Mouse (Mus musculus) megakaryocyte, embryonic 14.5 days (primary cell): Measurements from ENCODE around the gene Gm20388. TPM values are rescaled to one million over a fixed set of nuclear protein-coding genes. Genes with fewer than 3 reads are reported as not detected.

Experiments used
- H3K27me3 ChIP-seq: replicated peaks from 2 replicates; pipeline ENCODE3; 2012; ENCODE audit warnings: inconsistent platforms
- H3K36me3 ChIP-seq: replicated peaks from 2 replicates; pipeline ENCODE3; 2012; ENCODE audit warnings: low read length, inconsistent platforms, mixed read lengths
- H3K4me1 ChIP-seq: 2 replicates; pipeline ENCODE4 v1.6.1; 2012; ENCODE audit warnings: inconsistent platforms
- H3K4me3 ChIP-seq: replicated peaks from 2 replicates; pipeline ENCODE3; 2012; ENCODE audit warnings: moderate library complexity, mild to moderate bottlenecking, inconsistent platforms
- H3K9me3 ChIP-seq: 2 replicates; pipeline ENCODE4 v1.6.1; 2012; ENCODE audit warnings: inconsistent platforms
- FLI1 ChIP-seq: IDR thresholded peaks from 2 replicates; pipeline ENCODE4 v1.6.1; 2012; ENCODE audit warnings: low read length, inconsistent platforms, mixed read lengths
- GATA1 ChIP-seq: IDR thresholded peaks from 3 replicates; pipeline ENCODE4 v1.6.1; 2012; ENCODE audit warnings: mixed read lengths, low read length, inconsistent platforms, borderline replicate concordance
- polyA plus RNA-seq: library from polyadenylated mRNA; stranded (reverse); fragments of >175 nt; gene quantifications from 2 replicates; pipeline ENCODE4 v1.2.3, GENCODE M21; 2012; ENCODE audit warnings: low replicate concordance; ENCODE audit not compliant: insufficient read depth

The Gm20388 gene
- polyA plus RNA-seq, 1 experiment, result 111 TPM

- Histone ChIP-seq H3K9me3 (no peaks in the 10 kb centered on the region), H3K4me3 (no peak overlapping the region), H3K4me1 (no peaks in the 10 kb centered on the region), H3K27me3 (peaks cover 87% of the 10 kb centered on the region), H3K36me3 (no peaks in the 10 kb centered on the region)
- TF ChIP-seq GATA1 (no peak), FLI1 (no peak)
Observed at GRCm38 (mm10) chr8:120879928-120880327, 969.3 kb downstream of the Gm20388 start.

GRCm38 (mm10) chr8:120881634-120882033, 971.0 kb downstream of the Gm20388 start:
- no peaks in the 10 kb centered on the region for H3K36me3 ChIP-seq
- H3K9me3 ChIP-seq, result no peaks in the 10 kb centered on the region
- TF ChIP-seq GATA1, result no peak
- TF ChIP-seq FLI1, result no peak
- H3K27me3 ChIP-seq, result peaks cover 92% of the 10 kb centered on the region
- no peaks in the 10 kb centered on the region for H3K4me1 ChIP-seq
- no peak overlapping the region for H3K4me3 ChIP-seq

GRCm38 (mm10) chr8:120882657-120883056, 972.0 kb downstream of the Gm20388 start:
- TF ChIP-seq GATA1 (no peak), FLI1 (no peak)
- Histone ChIP-seq H3K4me3 (no peak overlapping the region), H3K36me3 (no peaks in the 10 kb centered on the region), H3K9me3 (no peaks in the 10 kb centered on the region), H3K4me1 (peaks cover 3% of the 10 kb centered on the region; the same call in 1 of the 2 replicates), H3K27me3 (peaks cover 94% of the 10 kb centered on the region)

GRCm38 (mm10) chr8:120883369-120883768, 972.7 kb downstream of the Gm20388 start:
- Histone ChIP-seq H3K36me3 (no peaks in the 10 kb centered on the region), H3K27me3 (peaks cover 94% of the 10 kb centered on the region), H3K9me3 (no peaks in the 10 kb centered on the region), H3K4me1 (peaks cover 10% of the 10 kb centered on the region), H3K4me3 (no peak overlapping the region)
- no peak for TF ChIP-seq GATA1
- TF ChIP-seq FLI1, result no peak

GRCm38 (mm10) chr8:120883853-120884252, 973.2 kb downstream of the Gm20388 start:
- H3K4me1 ChIP-seq, result peaks cover 10% of the 10 kb centered on the region
- peaks cover 94% of the 10 kb centered on the region for H3K27me3 ChIP-seq
- no peaks in the 10 kb centered on the region for H3K36me3 ChIP-seq
- no peaks in the 10 kb centered on the region for H3K9me3 ChIP-seq
- H3K4me3 ChIP-seq, result no peak overlapping the region
- TF ChIP-seq FLI1 (no peak), GATA1 (no peak)

- peaks cover 10% of the 10 kb centered on the region for H3K4me1 ChIP-seq
- H3K9me3 ChIP-seq, result no peaks in the 10 kb centered on the region
- H3K4me3 ChIP-seq, result no peak overlapping the region
- H3K36me3 ChIP-seq, result no peaks in the 10 kb centered on the region
- H3K27me3 ChIP-seq, result peaks cover 98% of the 10 kb centered on the region
- TF ChIP-seq GATA1 (no peak), FLI1 (no peak)
Observed at GRCm38 (mm10) chr8:120884881-120885280, 974.2 kb downstream of the Gm20388 start.

GRCm38 (mm10) chr8:120887254-120887653, 976.6 kb downstream of the Gm20388 start:
- peaks cover 92% of the 10 kb centered on the region for H3K27me3 ChIP-seq
- no peaks in the 10 kb centered on the region for H3K36me3 ChIP-seq
- TF ChIP-seq FLI1 (no peak), GATA1 (no peak)
- no peaks in the 10 kb centered on the region for H3K9me3 ChIP-seq
- no peak overlapping the region for H3K4me3 ChIP-seq
- H3K4me1 ChIP-seq, result peaks cover 10% of the 10 kb centered on the region

GRCm38 (mm10) chr8:120888005-120888404, 977.4 kb downstream of the Gm20388 start:
- no peak overlapping the region for H3K4me3 ChIP-seq
- no peaks in the 10 kb centered on the region for H3K36me3 ChIP-seq
- no peaks in the 10 kb centered on the region for H3K9me3 ChIP-seq
- no peak for TF ChIP-seq FLI1
- TF ChIP-seq GATA1, result no peak
- H3K4me1 ChIP-seq, result peaks cover 10% of the 10 kb centered on the region
- H3K27me3 ChIP-seq, result peaks cover 92% of the 10 kb centered on the region

GRCm38 (mm10) chr8:120889189-120889588, 978.5 kb downstream of the Gm20388 start:
- Histone ChIP-seq H3K4me1 (peaks cover 16% of the 10 kb centered on the region), H3K36me3 (no peaks in the 10 kb centered on the region), H3K9me3 (no peaks in the 10 kb centered on the region), H3K4me3 (no peak overlapping the region), H3K27me3 (peaks cover 93% of the 10 kb centered on the region)
- TF ChIP-seq GATA1 (no peak), FLI1 (no peak)

- TF ChIP-seq FLI1 (no peak), GATA1 (no peak)
- Histone ChIP-seq H3K36me3 (no peaks in the 10 kb centered on the region), H3K4me1 (peaks cover 21% of the 10 kb centered on the region), H3K4me3 (no peak overlapping the region), H3K9me3 (no peaks in the 10 kb centered on the region), H3K27me3 (peaks cover 93% of the 10 kb centered on the region)
Observed at GRCm38 (mm10) chr8:120890068-120890467, 979.4 kb downstream of the Gm20388 start.

- peaks cover 91% of the 10 kb centered on the region for H3K27me3 ChIP-seq
- TF ChIP-seq GATA1, result no peak
- no peak for TF ChIP-seq FLI1
Observed at GRCm38 (mm10) chr8:120895009-120895408, 984.4 kb downstream of the Gm20388 start.

More at GRCm38 (mm10) chr8:120895009-120895408, 984.4 kb downstream of the Gm20388 start:
- Histone ChIP-seq H3K36me3 (no peaks in the 10 kb centered on the region), H3K4me3 (no peak overlapping the region), H3K4me1 (peaks cover 16% of the 10 kb centered on the region), H3K9me3 (peaks cover 25% of the 10 kb centered on the region)
